Mouse (Mus musculus) left cerebral cortex, postnatal 10 days (tissue): ENCODE data around the gene Ly6g6f. TPM values are rescaled to one million over a fixed set of nuclear protein-coding genes. Genes with fewer than 3 reads are reported as not detected.

Experiments
- DNase-seq, 2 experiments: peaks; one replicate each; pipeline ENCODE4 v3.0.0; 2021 to 2022; ENCODE audit warnings: low spot score in 2 of 2, mixed read lengths in 1 of 2; ENCODE audit errors: extremely low spot score in 1 of 2
- intact Hi-C: fragments of 180-260 bp; cut with DNase I; formaldehyde crosslinking; loops from one replicate; pipeline ENCODE4 v1.15.1; 2025
- total RNA-seq, 2 experiments: library from RNA; stranded (reverse); gene quantifications; 2 replicates each; pipeline ENCODE4 v1.2.3; 2021

The Ly6g6f gene
- total RNA-seq, 2 experiments from 2014 or later: not detected

GRCm38 (mm10) chr17:35083929-35084497 lies 1.4 kb downstream of the Ly6g6f start:
- no peak for DNase-seq
- intact Hi-C loops: no loop called here

GRCm38 (mm10) chr17:35082841-35083576 lies 2.4 kb downstream of the Ly6g6f start:
- intact Hi-C loops: no loop called here
- no peak for DNase-seq

GRCm38 (mm10) chr17:35080710-35081109 lies 4.7 kb downstream of the Ly6g6f start:
- intact Hi-C loops: no loop called here
- DNase-seq: no peak

- intact Hi-C loops: no loop called here
- no peak for DNase-seq
Measured at GRCm38 (mm10) chr17:35080248-35080647, 5.2 kb downstream of the Ly6g6f start.

GRCm38 (mm10) chr17:35079778-35080177 lies 5.6 kb downstream of the Ly6g6f start:
- no peak for DNase-seq
- intact Hi-C loops: no loop called here

- intact Hi-C loops: no loop called here
- peak in 1 of 2 experiments; percentile 68 for DNase-seq
Measured at GRCm38 (mm10) chr17:35077786-35078233, 7.6 kb downstream of the Ly6g6f start, which contains the start of gene Ly6g6d. Gene Ly6g6d, minus strand, starts transcription at chr17:35078065.

- intact Hi-C loops: no loop called here
- DNase-seq: no peak
Measured at GRCm38 (mm10) chr17:35077285-35077684, 8.1 kb downstream of the Ly6g6f start.

GRCm38 (mm10) chr17:35076507-35077176 lies 8.8 kb downstream of the Ly6g6f start, which contains the start of gene Ly6g6e:
Gene Ly6g6e, plus strand, starts transcription at chr17:35076902.
- intact Hi-C loops: no loop called here
- no peak for DNase-seq

- DNase-seq: no peak
- intact Hi-C loops: no loop called here
Measured at GRCm38 (mm10) chr17:35074097-35074496, 11.3 kb downstream of the Ly6g6f start.

GRCm38 (mm10) chr17:35071454-35071853 lies 14.0 kb downstream of the Ly6g6f start:
- no peak for DNase-seq
- intact Hi-C loops: no loop called here

GRCm38 (mm10) chr17:35070556-35071229 lies 14.7 kb downstream of the Ly6g6f start:
- intact Hi-C loops: no loop called here
- DNase-seq: no peak

- intact Hi-C loops: no loop called here
- DNase-seq: no peak
Measured at GRCm38 (mm10) chr17:35068213-35068914, 17.0 kb downstream of the Ly6g6f start.

GRCm38 (mm10) chr17:35066084-35066483 lies 19.3 kb downstream of the Ly6g6f start, which contains the start of gene Mpig6b:
Gene Mpig6b, minus strand, starts transcription at chr17:35066184.
- intact Hi-C loops: no loop called here
- no peak for DNase-seq

- peak in 1 of 2 experiments; percentile 59 for DNase-seq
- intact Hi-C loops: no loop called here
Measured at GRCm38 (mm10) chr17:35064951-35065947, 20.2 kb downstream of the Ly6g6f start, which contains the start of gene Ly6g6c. Gene Ly6g6c, plus strand, starts transcription at chr17:35065388.

GRCm38 (mm10) chr17:35064378-35064877 lies 21.0 kb downstream of the Ly6g6f start:
- DNase-seq: no peak
- intact Hi-C loops: no loop called here

- DNase-seq: no peak
- intact Hi-C loops: no loop called here
Measured at GRCm38 (mm10) chr17:35063466-35063865, 21.9 kb downstream of the Ly6g6f start.

- intact Hi-C loops: no loop called here
Measured at GRCm38 (mm10) chr17:35061299-35061698, 24.1 kb downstream of the Ly6g6f start.

More at GRCm38 (mm10) chr17:35061299-35061698, 24.1 kb downstream of the Ly6g6f start:
- no peak for DNase-seq
